Mouse (Mus musculus): Measurements from ENCODE around the gene Nfatc2ip.

GRCm38 (mm10) chr7:126434726-126435125, 38.2 kb upstream of the Nfatc2ip start:
- TF ChIP-seq CTCF (IDR thresholded peaks at IDR 0.05; ENCODE audit: control insufficient read depth, insufficient read depth, insufficient replicate concordance, low read depth, low read length) (no peak), POLR2A (IDR thresholded peaks at IDR 0.05; ENCODE audit: control insufficient read depth, low read depth, low read length) (no peak)

All from testis, adult 2 months (tissue).